Mouse (Mus musculus): Measurements from ENCODE around the gene Crybg3. TPM values are rescaled to one million over a fixed set of nuclear protein-coding genes. Genes with fewer than 3 reads are reported as not detected.

Crybg3 gene
- polyA plus RNA-seq, 1 experiment from 2014 or later: 4.2 TPM

DNA sequence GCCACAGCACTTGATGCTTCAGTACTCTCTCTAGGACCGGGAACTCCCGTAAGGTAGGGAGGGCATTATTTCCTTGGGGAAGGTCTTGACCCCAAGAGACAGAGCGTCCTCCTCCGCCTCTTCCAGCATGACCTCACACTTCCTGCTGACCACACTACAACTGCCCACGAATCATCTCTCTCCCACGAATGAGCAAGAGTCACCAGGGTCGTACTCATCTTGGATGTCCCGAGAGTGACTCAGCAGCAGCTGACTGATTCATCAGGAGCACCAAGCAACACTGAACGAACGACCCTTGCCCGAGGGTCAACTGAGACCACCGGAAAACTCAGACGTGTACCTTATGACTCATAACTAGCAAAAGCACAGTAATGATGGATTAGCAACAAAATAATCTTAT, 71.2 kb downstream of the Crybg3 start:
- WGBS: 77% methylated on average over 13 of the region's 13 CpGs
- peaks cover 3% of the 10 kb centered on the region; the same call in 1 of the 2 replicates for H3K36me3 ChIP-seq (ENCODE audit: insufficient read depth, low read length)
- H3K27ac ChIP-seq: no peak overlapping the region
- no peaks in the 10 kb centered on the region for H3K27me3 ChIP-seq (ENCODE audit: insufficient read depth, low read length)
- no peak overlapping the region for H3K4me3 ChIP-seq (replicated peaks; ENCODE audit: low read depth, low read length)
- no peaks in the 10 kb centered on the region for H3K4me1 ChIP-seq (replicated peaks; ENCODE audit: insufficient read depth, low read length)
- TF ChIP-seq CTCF (IDR thresholded peaks at IDR 0.05; ENCODE audit: low read depth): no peak
- no peak for ATAC-seq (replicated peaks; ENCODE audit: low FRiP score, low read depth)
- DNase-seq (ENCODE audit: low spot score): no peak
- H3K9ac ChIP-seq (ENCODE audit: low read depth, low read length): no peak overlapping the region
- H3K4me2 ChIP-seq (ENCODE audit: low read length): no peak overlapping the region
- no peaks in the 10 kb centered on the region for H3K9me3 ChIP-seq (replicated peaks; ENCODE audit: low read length)

GRCm38 (mm10) chr16:59526939-59527338, 73.8 kb downstream of the Crybg3 start:
- no peaks in the 10 kb centered on the region for H3K27me3 ChIP-seq (ENCODE audit: insufficient read depth, low read length)
- 79% methylated on average over 6 of the region's 6 CpGs for WGBS
- no peaks in the 10 kb centered on the region for H3K9me3 ChIP-seq (replicated peaks; ENCODE audit: low read length)
- H3K9ac ChIP-seq (ENCODE audit: low read depth, low read length): no peak overlapping the region
- no peak overlapping the region for H3K4me3 ChIP-seq (replicated peaks; ENCODE audit: low read depth, low read length)
- TF ChIP-seq CTCF (IDR thresholded peaks at IDR 0.05; ENCODE audit: low read depth): no peak
- H3K27ac ChIP-seq: no peak overlapping the region
- H3K4me2 ChIP-seq (ENCODE audit: low read length): no peak overlapping the region
- H3K4me1 ChIP-seq (replicated peaks; ENCODE audit: insufficient read depth, low read length): no peaks in the 10 kb centered on the region
- DNase-seq (ENCODE audit: low spot score) (no peak), ATAC-seq (replicated peaks; ENCODE audit: low FRiP score, low read depth) (no peak)
- H3K36me3 ChIP-seq (ENCODE audit: insufficient read depth, low read length): peaks cover 3% of the 10 kb centered on the region; the same call in 1 of the 2 replicates

- ATAC-seq (replicated peaks; ENCODE audit: low FRiP score, low read depth) (no peak), DNase-seq (ENCODE audit: low spot score) (no peak)
- H3K4me3 ChIP-seq (replicated peaks; ENCODE audit: low read depth, low read length): no peak overlapping the region
- no peaks in the 10 kb centered on the region for H3K27me3 ChIP-seq (ENCODE audit: insufficient read depth, low read length)
- no peaks in the 10 kb centered on the region for H3K9me3 ChIP-seq (replicated peaks; ENCODE audit: low read length)
- no peak overlapping the region for H3K4me2 ChIP-seq (ENCODE audit: low read length)
- TF ChIP-seq CTCF (IDR thresholded peaks at IDR 0.05; ENCODE audit: low read depth): no peak
- H3K36me3 ChIP-seq (ENCODE audit: insufficient read depth, low read length): no peaks in the 10 kb centered on the region
- H3K4me1 ChIP-seq (replicated peaks; ENCODE audit: insufficient read depth, low read length): no peaks in the 10 kb centered on the region
- no peak overlapping the region for H3K27ac ChIP-seq
- H3K9ac ChIP-seq (ENCODE audit: low read depth, low read length): no peak overlapping the region
- WGBS: 82% methylated on average over 16 of the region's 16 CpGs
Measured at GRCm38 (mm10) chr16:59521752-59522423, 78.9 kb downstream of the Crybg3 start.

DNA sequence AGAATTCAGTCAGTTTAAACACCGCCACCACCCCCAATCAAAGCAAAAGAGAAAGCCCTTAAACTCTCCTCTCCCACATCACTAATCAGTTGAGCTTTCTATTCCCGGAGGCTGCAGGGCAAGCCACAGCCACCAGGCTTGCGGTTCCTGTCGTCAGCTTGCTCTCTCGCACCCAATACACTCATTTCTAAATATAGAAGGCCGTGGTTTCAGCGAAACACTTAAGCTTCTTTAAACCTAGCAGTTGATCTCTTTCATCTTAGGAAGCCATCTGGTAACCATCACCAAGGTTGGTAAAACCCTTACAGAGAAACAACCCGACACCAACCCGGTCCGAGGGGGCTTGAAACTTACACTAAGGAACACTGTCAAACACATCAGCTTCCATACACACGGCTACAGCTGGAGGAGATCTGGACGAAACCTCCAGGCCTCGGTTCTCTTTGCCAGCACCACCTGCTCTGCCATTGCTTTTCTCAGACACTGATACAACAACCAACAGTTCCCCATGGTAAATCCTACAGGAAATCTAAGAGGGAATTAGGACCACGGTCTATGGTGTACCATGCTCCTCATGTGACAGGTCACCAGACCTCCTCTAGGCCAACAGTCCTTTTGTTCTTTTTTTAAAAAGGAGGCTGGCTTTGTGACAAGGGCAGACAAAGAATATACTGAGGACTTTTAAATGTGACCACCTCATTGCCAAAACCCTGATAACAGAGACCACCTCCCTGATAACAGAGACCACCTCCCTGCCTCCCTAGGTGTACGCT, 83.1 kb downstream of the Crybg3 start:
- Histone ChIP-seq H3K9ac (ENCODE audit: low read depth, low read length) (no peak overlapping the region), H3K9me3 (replicated peaks; ENCODE audit: low read length) (no peaks in the 10 kb centered on the region), H3K36me3 (ENCODE audit: insufficient read depth, low read length) (no peaks in the 10 kb centered on the region), H3K4me2 (ENCODE audit: low read length) (no peak overlapping the region), H3K27ac (no peak overlapping the region), H3K4me1 (replicated peaks; ENCODE audit: insufficient read depth, low read length) (no peaks in the 10 kb centered on the region), H3K4me3 (replicated peaks; ENCODE audit: low read depth, low read length) (no peak overlapping the region), H3K27me3 (ENCODE audit: insufficient read depth, low read length) (no peaks in the 10 kb centered on the region)
- no peak; the same call in 1 of the 2 replicates for ATAC-seq (replicated peaks; ENCODE audit: low FRiP score, low read depth)
- WGBS: 69% methylated on average over 15 of the region's 15 CpGs
- no peak for TF ChIP-seq CTCF (IDR thresholded peaks at IDR 0.05; ENCODE audit: low read depth)
- no peak for DNase-seq (ENCODE audit: low spot score)

DNA sequence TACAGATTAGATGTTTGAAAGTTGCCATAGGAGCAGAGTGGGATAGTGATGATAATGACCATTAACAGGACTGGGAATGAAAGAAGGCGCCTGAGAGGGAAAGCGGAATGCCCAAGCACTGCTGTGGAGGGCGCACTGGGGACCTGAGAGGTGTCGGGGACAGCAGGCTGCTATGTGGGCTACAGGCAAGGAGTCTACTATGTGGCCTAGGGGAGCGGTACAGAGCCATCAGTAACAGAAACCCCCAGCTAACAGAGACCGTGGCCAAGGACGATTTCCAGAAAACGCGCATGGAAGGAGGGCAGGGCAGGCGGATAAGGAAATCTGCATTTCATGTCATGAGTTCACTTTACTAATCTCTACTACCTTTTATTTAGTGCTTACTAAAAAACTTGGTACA, 83.8 kb downstream of the Crybg3 start:
- no peak for DNase-seq (ENCODE audit: low spot score)
- Histone ChIP-seq H3K27ac (no peak overlapping the region), H3K9ac (ENCODE audit: low read depth, low read length) (no peak overlapping the region), H3K4me1 (replicated peaks; ENCODE audit: insufficient read depth, low read length) (no peaks in the 10 kb centered on the region), H3K27me3 (ENCODE audit: insufficient read depth, low read length) (no peaks in the 10 kb centered on the region), H3K4me2 (ENCODE audit: low read length) (no peak overlapping the region), H3K36me3 (ENCODE audit: insufficient read depth, low read length) (no peaks in the 10 kb centered on the region), H3K9me3 (replicated peaks; ENCODE audit: low read length) (no peaks in the 10 kb centered on the region), H3K4me3 (replicated peaks; ENCODE audit: low read depth, low read length) (no peak overlapping the region)
- ATAC-seq (replicated peaks; ENCODE audit: low FRiP score, low read depth): no peak
- WGBS: 98% methylated on average over 10 of the region's 10 CpGs
- TF ChIP-seq CTCF (IDR thresholded peaks at IDR 0.05; ENCODE audit: low read depth): no peak

DNA sequence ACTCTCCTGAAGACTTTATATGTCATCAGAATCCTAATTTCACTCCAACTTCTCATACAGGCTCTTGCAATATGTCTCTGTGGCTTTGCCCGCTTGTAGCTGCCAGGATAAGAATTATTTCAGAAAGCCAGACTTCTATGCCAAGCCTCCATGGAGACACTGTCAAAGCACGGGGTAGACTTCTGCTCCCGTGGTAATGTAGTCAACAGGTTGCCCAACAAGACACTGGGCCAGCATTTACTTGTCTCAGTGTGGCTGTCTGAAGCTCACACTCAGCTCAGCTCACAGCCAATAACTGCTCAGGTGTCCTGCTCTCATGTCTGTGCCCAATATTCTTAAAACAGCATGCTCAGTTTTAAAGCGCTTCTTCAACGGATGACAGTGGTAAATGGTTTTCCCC, 85.6 kb downstream of the Crybg3 start:
- Histone ChIP-seq H3K9me3 (replicated peaks; ENCODE audit: low read length) (no peaks in the 10 kb centered on the region), H3K4me1 (replicated peaks; ENCODE audit: insufficient read depth, low read length) (no peaks in the 10 kb centered on the region), H3K27ac (no peak overlapping the region), H3K4me3 (replicated peaks; ENCODE audit: low read depth, low read length) (no peak overlapping the region), H3K27me3 (ENCODE audit: insufficient read depth, low read length) (no peaks in the 10 kb centered on the region), H3K4me2 (ENCODE audit: low read length) (no peak overlapping the region), H3K9ac (ENCODE audit: low read depth, low read length) (no peak overlapping the region), H3K36me3 (ENCODE audit: insufficient read depth, low read length) (no peaks in the 10 kb centered on the region)
- DNase-seq (ENCODE audit: low spot score): no peak
- TF ChIP-seq CTCF (IDR thresholded peaks at IDR 0.05; ENCODE audit: low read depth): no peak
- no peak for ATAC-seq (replicated peaks; ENCODE audit: low FRiP score, low read depth)
- whole genome bisulfite sequencing: 91% methylated on average over 5 of the region's 5 CpGs

All from kidney, postnatal 0 days (tissue).